Mouse (Mus musculus): ENCODE results near the gene Tmem179b. TPM values are rescaled to one million over a fixed set of nuclear protein-coding genes. Genes with fewer than 3 reads are reported as not detected.
A peak's percentile ranks its signal among the peaks of the same experiment; 100 is the strongest.

Tmem179b gene
- polyA plus RNA-seq, 1 experiment from 2014 or later: 60.9 TPM

DNA sequence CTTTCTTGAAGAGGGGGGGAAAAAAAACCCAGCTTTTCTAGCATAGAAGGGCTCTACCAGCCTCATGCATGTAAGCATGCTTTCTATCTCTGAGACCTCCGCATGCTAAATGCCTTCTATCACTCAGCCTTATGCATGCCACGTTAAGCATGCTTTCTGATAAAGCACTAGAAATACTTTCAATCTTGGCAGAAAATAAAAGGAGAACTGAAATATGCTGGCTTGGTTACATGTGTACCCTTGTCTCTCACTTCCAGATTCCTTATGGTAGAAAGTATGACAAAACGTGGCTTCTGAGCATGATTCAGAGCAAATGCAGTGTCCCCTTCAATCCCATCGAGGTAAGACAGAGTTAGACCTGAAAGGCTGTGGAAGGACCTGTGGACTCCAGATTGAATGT lies 11.0 kb downstream of the Tmem179b start:
- H3K36me3 ChIP-seq (ENCODE audit: control insufficient read depth, insufficient read depth): peaks cover 57% of the 10 kb centered on the region
- H3K9ac ChIP-seq (ENCODE audit: low read length): no peak overlapping the region
- no peak overlapping the region for H3K27ac ChIP-seq (ENCODE audit: low read length)
- H3K4me1 ChIP-seq (ENCODE audit: control insufficient read depth, insufficient read depth, low read length): peaks cover 7% of the 10 kb centered on the region
- no peaks in the 10 kb centered on the region for H3K9me3 ChIP-seq (replicated peaks; ENCODE audit: control insufficient read depth, low read length)
- H3K4me3 ChIP-seq (ENCODE audit: low read length): no peak overlapping the region
- no peak overlapping the region for H3K4me2 ChIP-seq (ENCODE audit: low read depth, low read length)
- 68% methylated on average over 4 of the region's 4 CpGs for WGBS
- ATAC-seq (replicated peaks; ENCODE audit: extremely low read depth, insufficient read depth, low FRiP score): no peak
- H3K27me3 ChIP-seq (ENCODE audit: control insufficient read depth, insufficient read depth, low read length): no peaks in the 10 kb centered on the region

DNA sequence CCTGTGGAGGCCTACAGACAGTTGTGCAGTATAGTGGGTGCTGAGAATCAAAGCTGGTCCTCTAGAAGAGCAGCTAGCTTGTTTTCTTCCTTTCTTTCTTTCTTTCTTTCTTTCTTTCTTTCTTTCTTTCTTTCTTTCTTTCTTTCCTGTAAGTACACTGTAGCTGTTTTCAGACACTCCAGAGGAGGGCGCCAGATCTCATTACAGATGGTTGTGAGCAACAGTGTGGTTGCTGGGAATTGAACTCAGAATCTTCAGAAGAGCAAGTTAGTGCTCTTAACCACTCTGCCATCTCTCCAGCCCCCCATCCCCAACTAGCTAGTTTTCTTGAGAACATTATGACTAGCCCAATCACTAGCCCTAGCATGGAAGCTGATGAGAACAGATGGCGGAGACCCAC lies 13.5 kb downstream of the Tmem179b start:
- Histone ChIP-seq H3K27me3 (ENCODE audit: control insufficient read depth, insufficient read depth, low read length) (no peaks in the 10 kb centered on the region), H3K4me3 (ENCODE audit: low read length) (no peak overlapping the region), H3K9me3 (replicated peaks; ENCODE audit: control insufficient read depth, low read length) (no peaks in the 10 kb centered on the region), H3K27ac (ENCODE audit: low read length) (no peak overlapping the region), H3K4me1 (ENCODE audit: control insufficient read depth, insufficient read depth, low read length) (peaks cover 18% of the 10 kb centered on the region), H3K9ac (ENCODE audit: low read length) (no peak overlapping the region), H3K4me2 (ENCODE audit: low read depth, low read length) (no peak overlapping the region), H3K36me3 (ENCODE audit: control insufficient read depth, insufficient read depth) (peaks cover 32% of the 10 kb centered on the region)
- WGBS: 96% methylated on average over 2 of the region's 2 CpGs
- no peak for ATAC-seq (replicated peaks; ENCODE audit: extremely low read depth, insufficient read depth, low FRiP score)

DNA sequence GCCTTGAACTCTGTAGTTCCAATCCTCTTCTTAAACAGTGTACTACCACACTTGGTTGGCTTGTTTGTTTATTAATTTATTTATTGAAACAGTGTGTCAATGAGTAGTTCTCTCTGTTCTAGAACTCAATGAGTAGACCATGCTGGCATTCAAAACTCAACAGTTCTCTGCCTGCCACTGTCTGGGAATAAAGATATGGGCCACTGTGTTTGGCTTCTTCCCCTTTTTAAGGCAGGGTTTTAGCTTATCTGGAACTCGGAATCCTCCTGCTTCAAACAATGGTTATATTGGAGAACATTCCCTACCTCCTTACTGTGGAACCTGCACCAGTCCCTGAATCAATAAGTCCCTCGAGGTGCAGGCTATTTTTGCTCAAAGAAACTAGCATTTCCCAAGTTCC lies 15.4 kb downstream of the Tmem179b start:
- no peak overlapping the region for H3K9ac ChIP-seq (ENCODE audit: low read length)
- H3K9me3 ChIP-seq (replicated peaks; ENCODE audit: control insufficient read depth, low read length): no peaks in the 10 kb centered on the region
- no peak overlapping the region for H3K4me2 ChIP-seq (ENCODE audit: low read depth, low read length)
- H3K4me3 ChIP-seq (ENCODE audit: low read length): no peak overlapping the region
- no peak for ATAC-seq (replicated peaks; ENCODE audit: extremely low read depth, insufficient read depth, low FRiP score)
- no peaks in the 10 kb centered on the region for H3K27me3 ChIP-seq (ENCODE audit: control insufficient read depth, insufficient read depth, low read length)
- 78% methylated on average over 2 of the region's 2 CpGs for WGBS
- H3K27ac ChIP-seq (ENCODE audit: low read length): no peak overlapping the region
- peaks cover 22% of the 10 kb centered on the region for H3K4me1 ChIP-seq (ENCODE audit: control insufficient read depth, insufficient read depth, low read length)
- H3K36me3 ChIP-seq (ENCODE audit: control insufficient read depth, insufficient read depth): peaks cover 22% of the 10 kb centered on the region

DNA sequence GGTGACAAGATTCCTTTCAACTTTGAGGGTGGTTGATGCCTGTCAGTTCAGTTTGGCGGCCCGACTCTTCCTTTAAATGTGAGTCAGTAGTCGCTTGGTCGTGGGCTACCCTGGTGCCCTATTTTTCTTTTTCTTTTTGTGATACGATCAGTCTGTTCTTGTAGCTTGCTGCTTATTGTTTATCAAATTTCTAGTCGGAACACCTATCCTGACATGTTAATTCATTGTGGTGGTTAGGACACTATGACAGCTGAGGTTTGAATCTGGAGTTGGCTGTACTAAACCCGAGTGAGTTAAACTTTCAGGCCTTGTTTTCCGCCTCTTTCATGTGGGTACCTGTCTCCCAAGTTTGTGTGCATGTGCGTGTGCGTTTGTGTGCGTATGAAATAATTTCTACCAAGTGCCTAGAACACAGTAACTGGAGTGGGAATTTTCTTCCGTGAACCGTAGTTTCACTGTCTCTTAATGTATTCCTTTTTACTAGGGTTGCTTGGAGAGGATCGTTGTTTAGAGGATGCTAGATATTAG lies 16.7 kb downstream of the Tmem179b start:
- Histone ChIP-seq H3K9ac (ENCODE audit: low read length) (peak overlapping the region; percentile 95), H3K4me3 (ENCODE audit: low read length) (peak overlapping the region; percentile 77), H3K27ac (ENCODE audit: low read length) (peak overlapping the region; percentile 83), H3K27me3 (ENCODE audit: control insufficient read depth, insufficient read depth, low read length) (no peaks in the 10 kb centered on the region), H3K4me1 (ENCODE audit: control insufficient read depth, insufficient read depth, low read length) (peaks cover 22% of the 10 kb centered on the region), H3K4me2 (ENCODE audit: low read depth, low read length) (peak overlapping the region; percentile 88), H3K9me3 (replicated peaks; ENCODE audit: control insufficient read depth, low read length) (no peaks in the 10 kb centered on the region), H3K36me3 (ENCODE audit: control insufficient read depth, insufficient read depth) (peaks cover 18% of the 10 kb centered on the region)
- ATAC-seq (replicated peaks; ENCODE audit: extremely low read depth, insufficient read depth, low FRiP score): no peak
- 3% methylated on average over 14 of the region's 14 CpGs for WGBS

DNA sequence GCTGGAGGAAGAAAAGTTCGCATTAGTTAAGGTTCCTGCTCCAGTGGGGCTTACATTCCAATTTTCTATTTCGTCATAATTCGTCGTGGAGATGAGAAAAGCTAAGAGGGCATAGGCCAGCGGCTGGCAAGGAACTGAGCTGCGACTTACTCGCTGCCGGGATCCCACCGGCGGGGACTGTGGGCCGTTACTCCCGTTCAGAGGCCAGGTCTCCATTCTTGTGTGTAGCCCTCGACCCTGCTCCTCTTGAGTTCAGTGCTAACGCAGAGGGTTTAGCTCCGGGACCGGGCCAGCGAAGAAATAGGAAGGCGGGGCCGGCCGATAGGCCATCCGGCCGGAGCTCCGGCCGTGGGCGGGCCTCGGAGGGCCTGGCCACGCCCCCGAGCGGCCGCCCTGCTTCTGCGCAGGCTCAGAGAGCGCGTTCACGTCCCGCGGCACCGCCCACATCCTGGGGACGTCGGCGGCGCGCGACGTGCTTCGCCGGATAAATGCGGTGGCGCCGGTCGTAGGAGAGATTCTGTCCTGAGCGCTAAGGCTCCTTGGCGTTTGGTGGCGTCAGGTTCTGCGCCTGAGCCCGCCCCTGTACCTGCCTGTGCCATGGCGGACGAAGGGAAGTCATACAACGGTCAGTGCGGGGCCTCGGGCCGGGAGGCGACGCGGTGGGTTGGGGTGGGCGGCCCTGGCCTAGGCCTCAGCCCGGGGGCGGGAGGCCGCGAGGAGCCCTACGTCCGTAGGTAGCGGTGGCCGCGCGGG lies 17.5 kb downstream of the Tmem179b start, which contains the start of gene Nxf1:
TSS of gene Nxf1 (plus strand) at position 439 of the 753 bp plus-strand sequence.
- Histone ChIP-seq H3K27ac (ENCODE audit: low read length) (peak within 1 kb of the TSS; percentile 83), H3K4me2 (ENCODE audit: low read depth, low read length) (peak within 1 kb of the TSS; percentile 88), H3K9ac (ENCODE audit: low read length) (peak within 1 kb of the TSS; percentile 95), H3K4me1 (ENCODE audit: control insufficient read depth, insufficient read depth, low read length) (peaks cover 22% of the 10 kb centered on the region), H3K36me3 (ENCODE audit: control insufficient read depth, insufficient read depth) (peaks cover 21% of the 10 kb centered on the region), H3K9me3 (replicated peaks; ENCODE audit: control insufficient read depth, low read length) (no peaks in the 10 kb centered on the region), H3K4me3 (ENCODE audit: low read length) (peak within 1 kb of the TSS; percentile 77), H3K27me3 (ENCODE audit: control insufficient read depth, insufficient read depth, low read length) (no peaks in the 10 kb centered on the region)
- ATAC-seq (replicated peaks; ENCODE audit: extremely low read depth, insufficient read depth, low FRiP score): peak; percentile 95
- under 1% methylated on average over 75 of the region's 75 CpGs for WGBS

DNA sequence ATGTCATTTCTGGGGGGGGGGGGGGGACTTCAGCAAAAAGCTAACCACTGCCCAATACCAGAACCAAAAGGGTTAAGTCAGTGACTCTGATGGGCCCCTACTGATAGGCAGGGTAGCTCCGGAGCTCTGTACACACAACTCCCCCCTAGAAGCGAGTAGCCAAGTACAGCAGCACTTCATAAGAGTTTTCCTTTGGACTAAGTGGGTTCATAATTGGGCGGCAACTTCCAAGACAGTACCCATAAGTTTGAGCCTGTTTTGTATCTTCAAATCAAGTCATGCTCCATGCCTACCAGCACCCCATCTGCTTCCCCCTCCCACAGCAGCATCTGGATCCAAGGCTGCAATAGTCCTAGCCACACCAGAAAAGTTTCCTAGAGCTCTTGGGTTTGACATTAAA lies 18.6 kb downstream of the Tmem179b start:
- no peak for ATAC-seq (replicated peaks; ENCODE audit: extremely low read depth, insufficient read depth, low FRiP score)

DNA sequence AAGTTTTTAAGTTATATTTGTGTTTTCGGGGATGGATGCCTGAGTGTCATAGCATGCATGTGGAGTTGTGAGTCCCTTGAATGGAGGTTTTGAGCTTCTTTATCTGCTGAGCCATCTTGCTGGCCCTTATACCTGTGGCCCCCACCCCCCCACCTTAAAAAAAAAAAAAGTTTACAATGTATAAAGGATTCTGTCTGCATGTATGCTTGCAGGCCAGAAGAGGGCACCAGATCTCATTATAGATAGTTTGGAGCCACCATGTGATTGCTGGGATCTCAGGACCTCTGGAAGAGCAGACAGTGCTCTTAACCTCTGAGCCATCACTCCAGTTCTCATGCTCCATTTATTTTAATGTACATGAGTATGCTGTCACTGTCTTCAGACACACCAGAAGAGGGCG lies 26.9 kb downstream of the Tmem179b start:
- no peak overlapping the region for H3K9ac ChIP-seq (ENCODE audit: low read length)
- H3K4me3 ChIP-seq (ENCODE audit: low read length): no peak overlapping the region
- peaks cover 7% of the 10 kb centered on the region for H3K4me1 ChIP-seq (ENCODE audit: control insufficient read depth, insufficient read depth, low read length)
- 71% methylated on average over 2 of the region's 2 CpGs for WGBS
- no peak for ATAC-seq (replicated peaks; ENCODE audit: extremely low read depth, insufficient read depth, low FRiP score)
- H3K9me3 ChIP-seq (replicated peaks; ENCODE audit: control insufficient read depth, low read length): no peaks in the 10 kb centered on the region
- no peak overlapping the region for H3K4me2 ChIP-seq (ENCODE audit: low read depth, low read length)
- H3K36me3 ChIP-seq (ENCODE audit: control insufficient read depth, insufficient read depth): peaks cover 76% of the 10 kb centered on the region
- H3K27ac ChIP-seq (ENCODE audit: low read length): no peak overlapping the region
- H3K27me3 ChIP-seq (ENCODE audit: control insufficient read depth, insufficient read depth, low read length): no peaks in the 10 kb centered on the region

More for the DNA sequence above, 18.6 kb downstream of the Tmem179b start:
- Histone ChIP-seq H3K36me3 (ENCODE audit: control insufficient read depth, insufficient read depth) (peaks cover 32% of the 10 kb centered on the region), H3K4me1 (ENCODE audit: control insufficient read depth, insufficient read depth, low read length) (peaks cover 22% of the 10 kb centered on the region), H3K9me3 (replicated peaks; ENCODE audit: control insufficient read depth, low read length) (no peaks in the 10 kb centered on the region), H3K27ac (ENCODE audit: low read length) (no peak overlapping the region), H3K27me3 (ENCODE audit: control insufficient read depth, insufficient read depth, low read length) (no peaks in the 10 kb centered on the region), H3K4me3 (ENCODE audit: low read length) (no peak overlapping the region), H3K9ac (ENCODE audit: low read length) (peak overlapping the region; percentile 95), H3K4me2 (ENCODE audit: low read depth, low read length) (peak overlapping the region; percentile 80; the same call in 1 of the 2 replicates)
- WGBS: 51% methylated on average over 3 of the region's 3 CpGs

DNA sequence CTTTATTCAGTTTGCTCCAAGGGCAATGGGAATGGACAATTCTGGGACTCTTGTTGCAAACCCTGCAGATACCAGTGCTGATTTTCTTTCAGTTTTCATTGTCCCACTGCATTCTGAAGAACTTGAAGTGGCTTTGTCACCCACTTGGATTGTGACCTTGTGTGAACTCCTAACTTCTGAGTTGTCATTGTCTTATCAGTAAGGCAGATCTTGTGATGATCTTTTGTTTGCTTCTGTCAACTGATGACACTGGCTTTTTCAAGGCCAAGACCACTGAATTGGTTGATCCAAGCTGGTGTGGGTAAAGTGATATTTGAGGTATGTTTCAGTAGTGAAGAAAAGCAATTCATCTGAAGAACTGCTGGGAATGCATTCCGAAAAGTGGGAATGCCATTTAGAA lies 28.9 kb downstream of the Tmem179b start:
- Histone ChIP-seq H3K27me3 (ENCODE audit: control insufficient read depth, insufficient read depth, low read length) (no peaks in the 10 kb centered on the region), H3K36me3 (ENCODE audit: control insufficient read depth, insufficient read depth) (peaks cover 62% of the 10 kb centered on the region), H3K9me3 (replicated peaks; ENCODE audit: control insufficient read depth, low read length) (no peaks in the 10 kb centered on the region), H3K27ac (ENCODE audit: low read length) (no peak overlapping the region), H3K4me2 (ENCODE audit: low read depth, low read length) (no peak overlapping the region), H3K4me1 (ENCODE audit: control insufficient read depth, insufficient read depth, low read length) (peaks cover 17% of the 10 kb centered on the region), H3K9ac (ENCODE audit: low read length) (no peak overlapping the region), H3K4me3 (ENCODE audit: low read length) (no peak overlapping the region)
- no peak for ATAC-seq (replicated peaks; ENCODE audit: extremely low read depth, insufficient read depth, low FRiP score)
- 98% methylated on average over 1 of the region's 1 CpGs for WGBS

DNA sequence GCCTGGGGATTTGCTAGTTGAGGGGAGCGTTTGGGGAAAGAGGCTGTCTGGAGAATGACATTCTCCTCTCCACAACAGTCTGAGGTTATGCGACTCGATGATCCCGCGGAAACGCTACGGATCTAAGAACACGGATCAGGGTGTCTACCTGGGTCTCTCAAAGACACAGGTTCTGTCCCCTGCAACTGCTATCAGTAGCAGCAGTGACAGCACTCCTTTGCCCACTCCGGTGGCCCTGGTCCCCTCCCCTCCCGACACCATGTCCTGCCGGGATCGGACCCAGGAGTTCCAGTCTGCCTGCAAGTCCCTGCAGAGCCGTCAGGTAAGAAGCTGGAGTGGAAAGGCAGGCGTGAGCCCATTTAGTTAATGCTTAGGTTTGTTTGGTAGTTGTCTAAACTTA lies 32.1 kb downstream of the Tmem179b start:
- Histone ChIP-seq H3K36me3 (ENCODE audit: control insufficient read depth, insufficient read depth) (peaks cover 57% of the 10 kb centered on the region), H3K4me2 (ENCODE audit: low read depth, low read length) (peak overlapping the region; percentile 100), H3K4me3 (ENCODE audit: low read length) (peak overlapping the region; percentile 100), H3K27ac (ENCODE audit: low read length) (peak overlapping the region; percentile 99), H3K9me3 (replicated peaks; ENCODE audit: control insufficient read depth, low read length) (no peaks in the 10 kb centered on the region), H3K4me1 (ENCODE audit: control insufficient read depth, insufficient read depth, low read length) (peaks cover 17% of the 10 kb centered on the region), H3K27me3 (ENCODE audit: control insufficient read depth, insufficient read depth, low read length) (no peaks in the 10 kb centered on the region), H3K9ac (ENCODE audit: low read length) (peak overlapping the region; percentile 96)
- 12% methylated on average over 14 of the region's 14 CpGs for WGBS
- no peak for ATAC-seq (replicated peaks; ENCODE audit: extremely low read depth, insufficient read depth, low FRiP score)
